Mouse (Mus musculus): ENCODE results near the gene Galt.
"Not testable (repeated sequence)": the region's sequence is repeated elsewhere in the genome, so short reads cannot be mapped to it uniquely, and the experiment has no call there.

Galt gene

GRCm38 (mm10) chr4:41740380-41741157, 14.5 kb upstream of the Galt start:
- DNase-seq = peak; percentile 45 to 47

DNA sequence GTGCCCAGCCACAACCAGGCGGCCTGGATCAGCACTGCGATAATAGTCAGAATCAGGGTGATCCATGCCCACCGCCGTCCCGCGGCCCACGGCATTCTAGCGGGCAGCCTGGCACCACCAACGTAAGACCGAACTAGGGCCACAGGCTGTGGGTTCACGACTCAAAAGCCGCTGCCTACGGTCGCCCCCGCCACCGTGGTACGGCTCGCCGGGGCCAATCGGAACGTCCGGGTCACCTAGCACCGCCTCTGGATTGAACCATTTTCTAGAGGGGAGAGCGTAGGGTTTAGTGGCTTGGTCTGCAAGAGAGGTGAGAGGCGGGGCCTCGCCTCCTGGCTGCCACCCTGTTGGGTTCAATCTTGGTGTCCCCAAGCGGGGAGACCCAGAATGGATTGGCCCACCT, 13.9 kb upstream of the Galt start:
- peak; percentile 89 to 94 for DNase-seq

- DNase-seq = no peak
Observed at GRCm38 (mm10) chr4:41744131-41744530, 10.9 kb upstream of the Galt start.

DNA sequence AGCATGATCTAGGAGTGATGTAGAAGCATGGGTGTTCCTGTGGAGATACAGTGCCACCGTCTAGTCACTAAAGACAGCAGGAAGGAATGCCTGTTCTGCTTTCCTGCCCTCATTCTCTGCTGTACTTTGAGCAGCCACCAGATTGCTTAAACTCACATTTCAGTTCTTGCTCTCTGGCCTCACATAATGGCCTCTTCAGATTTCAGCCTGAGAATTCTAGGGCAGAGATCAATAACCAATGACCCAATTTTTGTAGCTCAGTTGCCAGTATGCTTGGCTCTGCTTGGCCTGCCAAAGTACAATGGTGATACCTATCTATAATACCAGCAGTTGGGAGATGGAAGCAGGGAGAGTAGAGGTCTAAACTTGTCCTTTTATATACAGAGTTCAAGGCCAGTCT, 10.0 kb upstream of the Galt start:
- no peak for DNase-seq

DNA sequence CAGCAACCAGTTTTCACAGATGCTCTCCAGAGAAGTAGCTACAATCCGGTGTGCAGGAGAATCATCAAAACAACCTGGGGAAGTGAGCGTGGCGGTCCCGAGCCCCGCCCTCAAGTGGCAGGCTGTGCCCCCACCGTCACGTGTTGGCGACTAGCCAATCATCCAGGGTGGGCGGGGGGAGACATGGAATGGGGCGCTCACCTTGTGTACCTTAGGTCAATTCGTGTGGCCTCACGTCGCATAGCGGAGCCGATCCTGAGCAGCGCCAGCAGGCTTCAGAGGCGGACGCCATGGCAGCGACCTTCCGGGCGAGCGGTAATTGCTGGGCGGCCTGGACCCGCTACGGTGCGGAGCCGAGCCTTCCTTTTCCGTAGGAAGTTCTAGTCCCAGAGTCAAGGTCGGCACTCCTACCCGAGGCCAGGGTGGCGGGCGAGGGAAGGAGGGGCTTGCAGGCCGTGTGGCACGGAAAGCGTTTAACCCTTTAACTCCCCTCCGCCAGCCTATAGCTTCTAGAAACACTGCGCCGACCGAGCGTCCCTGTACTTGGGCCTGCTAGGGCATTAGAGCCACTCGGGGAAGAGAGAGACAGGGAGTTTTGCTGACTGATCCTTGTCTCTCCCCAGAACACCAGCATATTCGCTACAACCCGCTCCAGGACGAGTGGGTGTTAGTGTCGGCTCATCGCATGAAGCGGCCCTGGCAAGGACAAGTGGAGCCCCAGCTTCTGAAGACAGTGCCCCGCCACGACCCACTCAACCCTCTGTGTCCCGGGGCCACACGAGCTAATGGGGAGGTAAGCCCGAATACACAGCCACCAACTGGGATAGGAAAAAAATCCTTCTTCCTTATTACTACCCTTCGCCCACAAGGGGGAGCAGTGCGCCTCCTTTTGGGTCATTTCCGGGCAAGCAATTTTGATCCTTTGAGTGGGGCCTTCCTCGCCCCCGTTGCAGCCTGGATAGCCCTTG, 594 bp downstream of the Galt start, which contains the start of gene Sigmar1:
Gene Sigmar1, minus strand, starts transcription at position 820 of the 968 bp plus-strand sequence.
- peak; percentile 87 to 91 for DNase-seq

DNA sequence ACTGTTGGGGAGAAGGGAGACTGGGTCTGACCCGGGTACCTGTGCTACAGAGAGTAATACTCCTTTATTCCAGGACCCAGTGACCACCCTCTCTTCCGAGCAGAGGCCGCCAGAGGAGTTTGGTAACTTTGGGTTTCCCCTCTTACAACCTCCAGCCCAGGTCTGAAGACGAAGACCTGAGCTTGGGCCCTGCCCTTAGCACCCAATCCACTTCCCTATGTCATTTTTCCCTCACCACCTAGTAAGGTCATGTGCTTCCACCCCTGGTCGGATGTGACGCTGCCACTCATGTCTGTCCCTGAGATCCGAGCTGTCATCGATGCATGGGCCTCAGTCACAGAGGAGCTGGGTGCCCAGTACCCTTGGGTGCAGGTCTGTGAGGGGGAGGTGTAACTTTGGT, 1.4 kb downstream of the Galt start:
- no peak for DNase-seq

GRCm38 (mm10) chr4:41757321-41757720, 2.3 kb downstream of the Galt start:
- DNase-seq = no peak

DNA sequence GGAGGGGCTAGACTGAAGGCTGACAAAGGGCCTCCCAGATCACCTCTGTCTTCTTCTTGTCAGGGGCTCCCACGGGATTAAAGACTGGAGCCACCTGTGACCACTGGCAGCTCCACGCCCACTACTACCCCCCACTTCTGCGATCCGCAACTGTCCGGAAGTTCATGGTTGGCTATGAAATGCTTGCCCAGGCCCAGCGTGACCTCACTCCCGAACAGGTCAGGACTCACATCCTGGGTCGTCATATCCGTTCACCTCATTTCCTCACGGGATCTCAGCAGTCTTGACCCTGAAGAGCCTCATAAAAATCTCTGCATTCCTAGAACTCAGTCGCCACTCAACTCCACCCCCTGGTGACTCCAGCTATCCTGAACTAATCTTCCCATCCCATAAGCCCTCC, 3.0 kb downstream of the Galt start:
- no peak for DNase-seq

DNA sequence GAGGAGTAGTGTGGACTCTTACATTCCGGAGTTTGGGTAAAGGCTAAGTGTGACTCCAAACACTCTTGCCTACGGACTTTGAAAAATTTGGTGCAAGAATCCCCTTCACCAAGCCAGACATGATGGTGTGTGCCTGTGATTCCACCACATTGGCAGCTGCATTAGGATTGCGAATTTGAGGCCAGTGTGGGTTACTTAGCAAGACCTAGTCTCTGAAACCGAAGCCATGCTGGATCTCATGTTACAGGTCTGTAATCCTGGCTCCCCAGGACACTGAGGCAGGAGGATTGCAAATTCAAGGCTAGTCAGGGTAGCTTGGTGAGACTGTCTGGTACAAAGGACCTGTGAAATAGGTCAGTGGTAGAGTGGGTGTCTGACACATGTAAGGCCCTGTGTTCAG, 3.7 kb downstream of the Galt start:
- DNase-seq = no peak

DNA sequence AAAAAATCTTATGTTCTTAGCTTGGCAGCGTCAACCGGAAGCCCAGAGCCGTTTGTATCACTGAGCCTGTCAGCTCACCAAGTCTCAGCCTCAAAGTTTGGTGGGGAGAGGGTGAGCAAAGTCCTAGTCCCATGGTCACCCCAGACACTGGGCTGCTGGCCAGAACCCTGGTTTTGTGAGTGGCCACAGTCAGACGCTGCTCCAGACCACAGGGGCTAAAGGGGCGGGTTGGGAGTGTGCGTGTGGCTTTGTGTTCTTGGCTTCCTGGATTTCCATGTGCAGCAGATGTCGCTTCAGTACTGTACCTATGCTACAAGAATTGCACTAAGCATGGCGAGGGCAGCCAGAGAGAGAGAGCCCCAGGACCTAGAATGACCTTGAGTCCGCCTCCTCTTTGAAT, 4.2 kb downstream of the Galt start:
- DNase-seq = no peak

DNA sequence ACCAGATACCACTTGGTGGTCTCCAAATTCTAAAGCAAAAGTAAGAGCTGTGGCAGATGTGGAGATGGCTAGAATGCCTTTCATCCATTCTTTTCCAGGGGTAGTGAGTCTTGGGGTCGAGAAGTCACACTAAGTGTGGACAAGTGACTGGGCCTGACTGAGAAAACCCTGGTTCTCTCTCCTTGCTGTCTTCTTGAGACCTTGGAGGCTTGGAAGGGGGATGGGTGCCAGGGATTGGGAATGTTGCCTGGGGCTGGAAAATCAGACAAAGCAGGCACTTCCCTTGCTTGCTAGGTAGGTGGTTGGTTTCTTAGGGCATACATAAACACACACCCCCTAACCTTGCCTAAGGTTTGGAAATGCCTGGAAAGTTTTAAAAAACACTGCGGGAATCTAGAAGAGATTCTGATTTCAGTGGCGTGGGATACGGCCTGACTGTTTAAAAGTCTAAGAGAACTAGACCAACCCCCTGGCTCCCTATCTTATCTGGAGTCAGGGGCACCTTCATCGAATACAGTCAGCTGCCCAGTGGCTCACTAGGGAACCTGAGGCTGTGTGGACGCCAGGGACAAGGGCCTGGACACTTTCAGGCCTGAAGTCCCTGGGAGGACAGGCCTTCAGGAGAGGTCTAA, 4.7 kb downstream of the Galt start:
- no peak for DNase-seq

DNA sequence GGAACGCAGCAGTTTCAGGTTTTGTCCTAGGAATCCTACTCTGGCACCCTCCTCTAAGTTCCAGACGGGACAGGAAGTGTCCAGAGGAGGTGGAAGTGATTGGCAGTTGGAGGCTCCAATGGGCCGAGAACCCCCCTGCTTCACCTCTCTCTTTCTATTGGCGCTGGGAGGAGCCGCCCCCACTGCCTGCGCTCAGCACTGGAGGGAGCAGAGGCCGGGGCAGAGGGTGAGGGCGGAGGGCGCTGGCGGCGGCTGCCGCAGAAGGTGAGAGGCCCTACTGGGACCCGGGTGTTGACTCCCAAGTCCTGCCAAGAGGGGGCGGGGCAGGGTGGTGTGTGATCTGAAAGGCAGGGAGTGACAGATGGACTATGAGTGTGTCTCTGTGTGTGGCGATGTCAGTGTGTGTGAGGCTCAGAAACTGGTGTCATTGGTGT, 5.3 kb downstream of the Galt start:
- DNase-seq = peak; percentile 60 to 66

- no peak for DNase-seq
Observed at GRCm38 (mm10) chr4:41760911-41761310, 5.9 kb downstream of the Galt start.

GRCm38 (mm10) chr4:41761680-41762079, 6.7 kb downstream of the Galt start:
- no peak for DNase-seq

DNA sequence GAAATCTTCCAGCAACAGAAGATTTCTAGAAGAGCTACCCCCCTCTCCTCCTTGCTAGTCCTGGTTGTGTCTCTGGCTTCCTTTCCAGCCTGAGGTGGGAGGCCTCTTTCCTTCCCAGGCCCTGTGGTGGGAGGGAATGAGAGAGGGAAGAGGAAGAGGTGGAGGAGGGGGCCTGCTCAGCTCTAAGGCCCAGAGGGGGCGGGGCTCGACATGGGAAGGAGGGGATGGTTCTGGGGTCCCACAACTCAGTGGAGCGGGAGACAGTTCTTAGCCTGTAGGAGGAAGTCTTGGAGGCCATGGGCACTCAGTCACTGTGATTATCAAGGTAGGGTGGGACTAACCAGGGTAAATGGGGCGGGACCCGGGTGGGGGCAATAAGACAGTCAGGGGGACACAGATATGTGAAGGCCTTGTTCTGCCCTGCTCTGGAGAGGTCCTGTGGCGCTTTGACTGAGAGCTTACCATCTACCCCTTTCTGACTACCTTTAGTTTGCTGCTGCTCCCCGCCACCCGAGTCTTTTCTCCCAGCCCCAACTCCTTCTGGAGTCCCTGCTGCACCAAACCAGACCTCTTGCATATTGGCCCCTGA, 7.2 kb downstream of the Galt start:
- no peak for DNase-seq

- not testable (repeated sequence) for DNase-seq
Observed at GRCm38 (mm10) chr4:41762688-41763114, 7.7 kb downstream of the Galt start.

DNA sequence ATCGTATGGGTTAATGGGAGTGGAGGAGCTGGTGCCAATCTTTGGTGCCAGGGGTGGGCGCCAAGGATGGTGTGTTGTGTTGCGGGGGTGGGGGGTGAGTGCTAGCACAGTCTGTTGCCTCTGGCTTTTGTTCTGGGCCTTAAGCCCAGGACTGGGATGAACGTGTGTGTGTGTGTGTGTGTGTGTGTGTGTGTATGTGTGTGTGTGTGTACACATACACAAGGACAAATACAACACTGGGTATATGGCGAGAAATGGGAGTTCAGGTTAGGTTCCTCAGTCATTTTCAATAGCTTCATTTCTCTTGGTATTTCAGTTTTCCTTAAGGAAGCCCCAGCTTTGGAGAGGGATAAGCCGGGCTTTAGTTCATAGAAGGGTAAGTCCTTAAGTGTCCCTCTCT, 8.1 kb downstream of the Galt start:
- not testable (repeated sequence) for DNase-seq

- DNase-seq = not testable (repeated sequence)
Observed at GRCm38 (mm10) chr4:41767301-41767700, 12.3 kb downstream of the Galt start.

DNA sequence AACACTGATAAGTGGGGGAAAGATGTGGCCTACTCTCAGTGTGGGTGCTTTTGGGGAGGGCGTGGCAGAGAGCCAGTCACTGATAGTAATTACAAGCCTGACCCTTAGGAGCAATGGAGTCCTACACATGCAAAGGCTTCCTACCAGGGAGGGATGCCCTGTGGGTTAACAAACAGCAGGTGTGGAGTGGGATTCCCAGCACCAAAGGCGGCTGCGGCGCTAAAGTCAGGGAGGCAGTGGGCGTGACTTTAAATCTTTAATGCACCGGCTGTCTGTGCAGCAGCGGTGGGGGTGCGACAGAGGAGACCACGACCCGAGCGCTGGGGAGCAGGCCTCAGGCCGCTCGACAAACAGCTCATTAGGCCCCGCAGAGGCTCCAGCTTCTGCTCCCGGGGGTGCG, 17.9 kb downstream of the Galt start:
- not testable (repeated sequence) for DNase-seq

GRCm38 (mm10) chr4:41773502-41773901, 18.5 kb downstream of the Galt start:
- peak; percentile 52 to 56 for DNase-seq

GRCm38 (mm10) chr4:41774002-41774401, 19.0 kb downstream of the Galt start, which contains the start of gene Ccl27a:
Gene Ccl27a (minus strand): TSS chr4:41774247.
- DNase-seq = peak; percentile 67 to 82

- DNase-seq = not testable (repeated sequence)
Observed at GRCm38 (mm10) chr4:41774506-41774905, 19.5 kb downstream of the Galt start.

- not testable (repeated sequence) for DNase-seq
Observed at GRCm38 (mm10) chr4:41775840-41776239, 20.8 kb downstream of the Galt start.
